In genomic region chr17:21962107-21962907, GRCm38 (mm10) we compare ENCODE assay signal across 7 mouse cellular contexts. TPM values are rescaled to one million over a fixed set of nuclear protein-coding genes. Genes with fewer than 3 reads are reported as not detected.
A peak's percentile ranks its signal among the peaks of the same experiment; 100 is the strongest.
DNase-seq lines count a peak whose midpoint lies in the region; ATAC-seq and TF ChIP-seq lines count a peak whose summit lies in the region.
"Not testable (repeated sequence)": the region's sequence is repeated elsewhere in the genome, so short reads cannot be mapped to it uniquely, and the experiment has no call there.

Gene Zfp942 (minus strand): TSS chr17:21962464.
Gene Zfp943 (plus strand): TSS chr17:21962552.

- H3K9me3 ChIP-seq in embryonic facial prominence, embryonic 10.5 days; intestine, postnatal 0 days (ENCODE audit: control insufficient read depth); midbrain, embryonic 11.5 days (ENCODE audit: control insufficient read depth, low read length): not testable (repeated sequence)

- H3K27ac ChIP-seq in embryonic facial prominence, embryonic 10.5 days (replicated peaks): peak within 1 kb of the TSS; percentile 89
- H3K27ac ChIP-seq in intestine, postnatal 0 days (ENCODE audit: low read depth, low read length): peak within 1 kb of the TSS; percentile 84
- peak within 1 kb of the TSS; percentile 68 for H3K27ac ChIP-seq in midbrain, embryonic 11.5 days (ENCODE audit: low read depth, low read length)

- ATAC-seq in granulocyte monocyte progenitor cell, adult 5-6 weeks (replicated peaks; ENCODE audit: poor library complexity, severe bottlenecking): peak; percentile 95
- peak; percentile 98 for ATAC-seq in intestine, postnatal 0 days
- ATAC-seq in midbrain, embryonic 11.5 days (ENCODE audit: low FRiP score): peak; percentile 99

- not testable (repeated sequence) for H3K36me3 ChIP-seq in embryonic facial prominence, embryonic 10.5 days (replicated peaks); intestine, postnatal 0 days (ENCODE audit: control insufficient read depth, insufficient read depth); midbrain, embryonic 11.5 days (ENCODE audit: control insufficient read depth, insufficient read depth, low read length)

- DNase-seq in adrenal gland, postnatal 10 days: peak; percentile 80
- peak; percentile 78 for DNase-seq in embryonic facial prominence, embryonic 10.5 days (ENCODE audit: low spot score)
- peak; percentile 60 for DNase-seq in left cerebral cortex, postnatal 4 days
- DNase-seq in midbrain, embryonic 11.5 days (ENCODE audit: low spot score, missing footprints): peak; percentile 96
- DNase-seq in right cerebral cortex, postnatal 4 days: peak; percentile 65

- peaks cover 15% of the 10 kb centered on the region for H3K4me1 ChIP-seq in embryonic facial prominence, embryonic 10.5 days
- H3K4me1 ChIP-seq in intestine, postnatal 0 days (replicated peaks; ENCODE audit: control insufficient read depth, insufficient read depth, low read length); midbrain, embryonic 11.5 days (ENCODE audit: control insufficient read depth, insufficient read depth, low read length): not testable (repeated sequence)

- intact Hi-C loops in left cerebral cortex, postnatal 4 days (cut with DNase I): not testable (repeated sequence)

- peak within 1 kb of the TSS; percentile 64 for H3K4me2 ChIP-seq in intestine, postnatal 0 days (replicated peaks; ENCODE audit: low read depth)
- H3K4me2 ChIP-seq in midbrain, embryonic 11.5 days: peak within 1 kb of the TSS; percentile 53

- peak within 1 kb of the TSS; percentile 72 for H3K4me3 ChIP-seq in embryonic facial prominence, embryonic 10.5 days
- peak within 1 kb of the TSS; percentile 46 for H3K4me3 ChIP-seq in intestine, postnatal 0 days (ENCODE audit: low read depth, low read length)
- peak within 1 kb of the TSS; percentile 55 for H3K4me3 ChIP-seq in midbrain, embryonic 11.5 days (ENCODE audit: low read depth, low read length)

- not testable (repeated sequence) for H3K27me3 ChIP-seq in embryonic facial prominence, embryonic 10.5 days (replicated peaks; ENCODE audit: low read depth, poor library complexity, severe bottlenecking); intestine, postnatal 0 days (replicated peaks; ENCODE audit: control insufficient read depth, insufficient read depth, low read length); midbrain, embryonic 11.5 days (ENCODE audit: control insufficient read depth, insufficient read depth, low read length)

- WGBS in embryonic facial prominence, embryonic 10.5 days: under 1% methylated on average over 44 of the region's 55 CpGs
- WGBS in intestine, postnatal 0 days: under 1% methylated on average over 39 of the region's 55 CpGs
- under 1% methylated on average over 39 of the region's 55 CpGs for WGBS in midbrain, embryonic 11.5 days

- not testable (repeated sequence) for TF ChIP-seq CTCF in intestine, postnatal 0 days (IDR thresholded peaks at IDR 0.05; ENCODE audit: low read depth)

- H3K9ac ChIP-seq in intestine, postnatal 0 days (ENCODE audit: low read depth, low read length): peak within 1 kb of the TSS; percentile 71
- peak within 1 kb of the TSS; percentile 70 for H3K9ac ChIP-seq in midbrain, embryonic 11.5 days (ENCODE audit: low read length)

RNA-seq across cellular contexts. Expression of gene Zfp942, which starts in this region (rescaled TPM):
- 10 to 100 TPM in 1 of 2 experiments, 1 to 10 TPM in 1; 8.2 to 12.8 TPM for total RNA-seq in adrenal gland, postnatal 10 days (2021)
- polyA plus RNA-seq in embryonic facial prominence, embryonic 10.5 days (2016; fragmentation: Nextera tagmentation; extraction: Ambion mirVana): 21.8 and 23.8 TPM in 2 replicates
- total RNA-seq in granulocyte monocyte progenitor cell, adult 5-6 weeks (2014; fragmentation: Nextera tagmentation): 16.2 and 19.9 TPM in 2 replicates
- total RNA-seq in granulocyte monocyte progenitor cell, adult 5-6 weeks (2017): 18.6 and 19.0 TPM in 2 replicates
- 12.8 and 14.7 TPM in 2 replicates for polyA plus RNA-seq in intestine, postnatal 0 days (2015; fragmentation: Nextera tagmentation; extraction: Ambion mirVana)
- 10 to 100 TPM; 17.2 to 19.0 TPM for total RNA-seq in left cerebral cortex, postnatal 4 days (2021)
- 26.4 and 29.0 TPM in 2 replicates for polyA plus RNA-seq in midbrain, embryonic 11.5 days (2014; fragmentation: Nextera tagmentation; extraction: Ambion mirVana)

RNA-seq across cellular contexts. Expression of gene Zfp943, which starts in this region (rescaled TPM):
- 10 to 100 TPM; 12.5 to 17.5 TPM for total RNA-seq in adrenal gland, postnatal 10 days (2021)
- 14.1 and 15.6 TPM in 2 replicates for polyA plus RNA-seq in embryonic facial prominence, embryonic 10.5 days (2016; fragmentation: Nextera tagmentation; extraction: Ambion mirVana)
- 8.4 and 10.9 TPM in 2 replicates for total RNA-seq in granulocyte monocyte progenitor cell, adult 5-6 weeks (2014; fragmentation: Nextera tagmentation)
- total RNA-seq in granulocyte monocyte progenitor cell, adult 5-6 weeks (2017): 16.5 and 18.7 TPM in 2 replicates
- polyA plus RNA-seq in intestine, postnatal 0 days (2015; fragmentation: Nextera tagmentation; extraction: Ambion mirVana): 12.1 TPM in 2 replicates
- total RNA-seq in left cerebral cortex, postnatal 4 days (2021): 10 to 100 TPM; 16.2 to 17.9 TPM
- 26.2 and 27.9 TPM in 2 replicates for polyA plus RNA-seq in midbrain, embryonic 11.5 days (2014; fragmentation: Nextera tagmentation; extraction: Ambion mirVana)

Comparison
In these comparisons a context has a peak if more than half of its experiments do, and no peak if none do; other contexts are left out.
1. Peak in every context shown above with its lines: DNase-seq, ATAC-seq, H3K4me3 ChIP-seq and H3K27ac ChIP-seq.